Mouse (Mus musculus) embryonic facial prominence, embryonic 13.5 days (tissue): ENCODE measurements around the gene Sh3d19. TPM values are rescaled to one million over a fixed set of nuclear protein-coding genes. Genes with fewer than 3 reads are reported as not detected.
"Not testable (repeated sequence)": the region's sequence is repeated elsewhere in the genome, so short reads cannot be mapped to it uniquely, and the experiment has no call there.

ENCODE experiments used
- ATAC-seq: fragments of 200-750 bp; cut with Nextera tagmentation; 2 replicates; pipeline ENCODE4 v1.8.0; 2017; ENCODE audit warnings: low read depth; ENCODE audit not compliant: insufficient number of reproducible peaks, insufficient read depth, low FRiP score, low TSS enrichment
- H3K27ac ChIP-seq: fragments of 300-500 bp; sonication (generic); 2 replicates; pipeline ENCODE4 v1.5.1; 2015; ENCODE audit warnings: moderate library complexity, mild to moderate bottlenecking, inconsistent platforms
- H3K27me3 ChIP-seq: fragments of 300-500 bp; sonication (generic); 2 replicates; pipeline ENCODE4 v1.6.1; 2015; ENCODE audit warnings: mild to moderate bottlenecking, inconsistent platforms
- H3K36me3 ChIP-seq: fragments of 300-500 bp; sonication (generic); 2 replicates; pipeline ENCODE4 v1.6.1; 2015; ENCODE audit warnings: mild to moderate bottlenecking, inconsistent platforms
- H3K4me1 ChIP-seq: fragments of 300-500 bp; sonication (generic); 2 replicates; pipeline ENCODE4 v1.6.1; 2015; ENCODE audit warnings: inconsistent platforms
- H3K4me2 ChIP-seq: fragments of 300-500 bp; sonication (generic); 2 replicates; pipeline ENCODE4 v1.6.1; 2015; ENCODE audit warnings: moderate library complexity, mild to moderate bottlenecking, inconsistent platforms
- H3K4me3 ChIP-seq: fragments of 300-500 bp; sonication (generic); 2 replicates; pipeline ENCODE4 v1.5.1; 2015; ENCODE audit warnings: mild to moderate bottlenecking, inconsistent platforms
- H3K9ac ChIP-seq: fragments of 300-500 bp; sonication (generic); 2 replicates; pipeline ENCODE4 v1.6.1; 2015; ENCODE audit warnings: mild to moderate bottlenecking, inconsistent platforms
- H3K9me3 ChIP-seq: fragments of 300-500 bp; sonication (generic); 2 replicates; pipeline ENCODE4 v1.6.1; 2016; ENCODE audit warnings: inconsistent platforms
- WGBS: fragments of 180-500 bp; shearing (Covaris S2); methylation state at CpG from one replicate; pipeline ENCODE4 v1.1.7; 2015; ENCODE audit warnings: mixed read lengths; 5-methylcytosine and 5-hydroxymethylcytosine counted together
- polyA plus RNA-seq: library from polyadenylated mRNA; unstranded; fragments of >200 nt; fragmentation: Nextera tagmentation; extraction: Ambion mirVana; gene quantifications from 2 replicates; pipeline ENCODE4 v1.2.1, GENCODE M21; 2015

The Sh3d19 gene
- polyA plus RNA-seq, 1 experiment from 2014 or later, result 26.2 TPM

DNA sequence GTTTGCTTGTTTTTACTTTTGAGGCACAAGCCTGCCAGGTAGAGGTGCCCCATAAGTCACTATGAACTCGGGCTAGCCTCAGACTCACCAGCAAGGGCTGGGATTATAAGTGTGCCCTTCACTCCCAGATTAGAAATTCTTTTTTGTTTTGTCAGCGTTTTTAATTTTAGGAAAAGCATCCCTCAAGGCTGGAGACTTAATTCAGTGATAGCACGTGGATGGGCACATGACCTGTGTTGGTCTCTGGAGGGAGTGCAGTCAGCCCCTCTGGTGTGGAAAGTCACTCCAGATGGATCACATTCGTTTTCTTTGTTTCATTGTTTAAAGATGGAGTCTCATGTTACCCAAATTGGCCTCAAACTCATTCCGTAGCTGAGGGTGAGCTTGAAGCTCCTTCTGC lies 102.0 kb downstream of the Sh3d19 start:
- H3K27ac ChIP-seq, result no peak overlapping the region; the same call in 1 of the 2 replicates
- 48% methylated on average over 5 of the region's 5 CpGs for WGBS
- no peak for ATAC-seq
- no peak overlapping the region for H3K4me2 ChIP-seq
- H3K36me3 ChIP-seq, result no peaks in the 10 kb centered on the region
- no peaks in the 10 kb centered on the region for H3K9me3 ChIP-seq
- H3K4me3 ChIP-seq, result no peak overlapping the region
- peaks cover 24% of the 10 kb centered on the region for H3K4me1 ChIP-seq
- H3K27me3 ChIP-seq, result no peaks in the 10 kb centered on the region
- no peak overlapping the region for H3K9ac ChIP-seq

DNA sequence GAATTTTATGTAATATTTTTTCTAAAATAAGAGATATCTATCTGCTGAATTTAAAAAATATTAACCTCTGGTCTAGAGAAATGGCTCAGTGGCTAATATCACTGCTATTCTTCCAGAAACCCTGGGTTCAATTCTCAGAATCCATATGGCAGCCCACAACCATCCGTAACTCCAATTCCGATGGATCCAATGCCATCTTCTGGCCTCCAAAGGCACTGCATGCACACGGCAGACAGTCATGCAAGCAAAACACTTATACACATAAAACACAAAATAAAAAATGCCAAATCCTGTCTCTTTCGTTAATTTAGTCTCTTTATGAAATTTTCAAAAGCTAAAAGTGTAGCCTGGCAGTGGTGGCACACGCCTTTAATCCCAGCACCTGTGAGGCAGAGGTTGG lies 104.7 kb downstream of the Sh3d19 start:
- 94% methylated on average over 5 of the region's 5 CpGs for WGBS
- peaks cover 15% of the 10 kb centered on the region for H3K4me1 ChIP-seq
- no peak overlapping the region for H3K9ac ChIP-seq
- no peak overlapping the region for H3K27ac ChIP-seq
- no peaks in the 10 kb centered on the region for H3K9me3 ChIP-seq
- no peaks in the 10 kb centered on the region for H3K36me3 ChIP-seq
- H3K27me3 ChIP-seq, result no peaks in the 10 kb centered on the region
- H3K4me3 ChIP-seq, result no peak overlapping the region
- H3K4me2 ChIP-seq, result no peak overlapping the region
- no peak for ATAC-seq

DNA sequence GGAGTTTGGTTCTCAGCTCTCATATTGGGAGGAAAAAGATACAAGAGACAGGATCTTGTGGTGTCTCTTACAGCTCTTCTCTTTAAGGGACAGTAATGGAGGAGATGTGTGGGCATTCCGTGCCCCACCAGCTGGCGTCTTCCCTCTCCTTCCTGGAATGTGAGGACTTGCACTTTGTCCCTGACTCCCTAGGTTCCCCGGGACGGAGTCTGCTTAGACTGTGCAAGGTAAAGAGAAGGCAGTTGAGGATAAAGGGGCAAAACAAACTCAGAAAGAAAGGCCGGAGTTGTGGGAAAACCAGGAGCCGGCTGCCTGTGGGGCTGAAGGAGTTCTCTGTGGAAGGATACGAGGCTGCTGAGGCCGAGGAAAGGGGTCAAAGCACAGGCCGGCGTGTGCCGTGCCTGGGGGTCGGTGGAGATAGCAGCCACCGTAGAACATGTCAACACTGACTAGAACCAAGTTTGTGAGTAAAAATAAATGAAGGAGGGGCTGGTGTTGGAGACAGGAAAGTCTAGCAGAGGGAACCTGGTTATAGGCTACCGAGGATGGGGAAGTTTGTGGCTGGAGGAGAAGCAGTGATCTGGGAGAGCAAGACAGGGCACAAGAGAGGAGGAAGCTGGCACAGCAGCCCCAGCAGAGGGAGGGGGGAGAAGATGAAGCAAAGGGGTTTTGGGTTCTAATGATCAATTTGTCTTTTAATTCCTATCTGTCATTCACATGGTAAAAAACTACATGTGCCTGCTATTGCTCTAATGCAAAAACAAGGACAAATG lies 105.8 kb downstream of the Sh3d19 start:
- Histone ChIP-seq H3K4me1 (peaks cover 7% of the 10 kb centered on the region), H3K9ac (no peak overlapping the region), H3K9me3 (no peaks in the 10 kb centered on the region), H3K27ac (no peak overlapping the region), H3K4me2 (no peak overlapping the region), H3K4me3 (no peak overlapping the region), H3K36me3 (0 out of 2 replicates have a peak, but pooled peaks cover 4% of the 10 kb centered on the region), H3K27me3 (no peaks in the 10 kb centered on the region)
- WGBS, result 80% methylated on average over 14 of the region's 14 CpGs
- no peak for ATAC-seq

DNA sequence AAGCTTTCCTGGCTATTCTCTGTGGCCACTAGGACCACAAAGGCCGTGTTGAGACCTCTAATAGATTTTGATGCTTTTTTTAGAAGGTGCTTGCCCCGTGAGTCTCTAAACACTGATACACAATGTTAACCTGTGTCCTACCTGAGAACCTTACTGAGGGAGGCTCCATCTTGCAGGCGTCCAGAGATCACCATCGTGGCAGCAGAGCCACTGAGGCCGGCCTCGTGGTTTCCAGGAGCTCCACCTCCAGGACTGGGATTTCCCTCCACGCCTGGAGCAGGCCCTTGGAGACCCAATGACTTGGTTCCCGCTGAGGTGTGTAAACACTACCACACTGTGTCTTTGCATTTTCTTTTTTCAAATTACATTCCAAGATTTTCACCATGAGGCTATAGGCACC lies 112.1 kb downstream of the Sh3d19 start:
- no peaks in the 10 kb centered on the region for H3K9me3 ChIP-seq
- WGBS, result 94% methylated on average over 8 of the region's 8 CpGs

DNA sequence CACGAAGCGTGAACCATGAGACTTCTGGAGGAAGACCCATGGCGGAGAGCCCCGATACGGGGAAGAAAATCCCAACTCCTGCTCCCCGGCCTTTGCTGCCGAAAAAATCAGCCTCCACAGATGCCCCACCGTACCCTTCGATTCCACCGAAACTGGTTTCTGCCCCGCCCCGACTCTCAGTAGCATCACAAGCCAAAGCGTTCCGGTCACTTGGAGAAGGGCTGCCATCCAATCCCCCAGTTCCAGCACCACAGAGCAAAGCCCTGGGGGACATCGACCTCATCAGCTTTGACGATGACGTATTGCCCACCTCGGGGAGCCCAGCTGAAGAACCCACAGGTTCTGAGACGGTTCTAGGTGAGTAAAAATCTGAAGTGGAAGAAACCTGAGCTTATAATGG lies 114.1 kb downstream of the Sh3d19 start:
- H3K9me3 ChIP-seq, result no peaks in the 10 kb centered on the region
- H3K4me2 ChIP-seq, result no peak overlapping the region
- H3K27me3 ChIP-seq, result no peaks in the 10 kb centered on the region
- H3K4me1 ChIP-seq, result peaks cover 4% of the 10 kb centered on the region; the same call in 1 of the 2 replicates
- no peak overlapping the region for H3K9ac ChIP-seq
- 91% methylated on average over 19 of the region's 19 CpGs for WGBS
- no peak for ATAC-seq
- no peak overlapping the region for H3K27ac ChIP-seq
- no peak overlapping the region for H3K4me3 ChIP-seq
- H3K36me3 ChIP-seq, result peaks cover 39% of the 10 kb centered on the region

More for the DNA sequence above, 112.1 kb downstream of the Sh3d19 start:
- no peaks in the 10 kb centered on the region for H3K27me3 ChIP-seq
- no peak overlapping the region for H3K4me3 ChIP-seq
- H3K9ac ChIP-seq, result no peak overlapping the region
- H3K4me1 ChIP-seq, result peaks cover 4% of the 10 kb centered on the region; the same call in 1 of the 2 replicates
- ATAC-seq, result no peak
- H3K4me2 ChIP-seq, result no peak overlapping the region
- H3K27ac ChIP-seq, result no peak overlapping the region
- peaks cover 32% of the 10 kb centered on the region for H3K36me3 ChIP-seq

DNA sequence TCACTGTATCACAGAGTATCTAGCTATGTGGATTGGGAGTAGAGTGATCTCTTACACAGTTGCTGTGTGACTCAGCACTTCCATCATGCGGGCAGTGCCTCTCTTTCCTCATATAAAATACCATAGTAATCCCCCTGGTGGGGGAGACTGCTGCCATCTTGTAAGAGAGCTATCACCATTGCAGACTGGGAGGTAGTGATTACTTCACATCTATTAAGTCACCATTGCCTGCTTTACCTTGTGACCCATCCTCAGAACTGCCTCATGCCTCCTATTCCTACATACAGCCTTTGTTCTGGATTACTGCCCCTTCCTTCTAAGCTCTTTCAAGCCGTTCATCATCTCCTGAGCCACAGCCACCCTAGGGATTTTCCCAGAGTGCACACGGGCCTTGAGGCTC lies 117.0 kb downstream of the Sh3d19 start:
- no peak overlapping the region for H3K27ac ChIP-seq
- no peak overlapping the region for H3K4me3 ChIP-seq
- H3K9me3 ChIP-seq, result no peaks in the 10 kb centered on the region
- H3K4me1 ChIP-seq, result peaks cover 20% of the 10 kb centered on the region
- WGBS, result 83% methylated on average over 3 of the region's 3 CpGs
- H3K4me2 ChIP-seq, result no peak overlapping the region
- peaks cover 34% of the 10 kb centered on the region for H3K36me3 ChIP-seq
- no peaks in the 10 kb centered on the region for H3K27me3 ChIP-seq
- no peak for ATAC-seq
- H3K9ac ChIP-seq, result no peak overlapping the region

DNA sequence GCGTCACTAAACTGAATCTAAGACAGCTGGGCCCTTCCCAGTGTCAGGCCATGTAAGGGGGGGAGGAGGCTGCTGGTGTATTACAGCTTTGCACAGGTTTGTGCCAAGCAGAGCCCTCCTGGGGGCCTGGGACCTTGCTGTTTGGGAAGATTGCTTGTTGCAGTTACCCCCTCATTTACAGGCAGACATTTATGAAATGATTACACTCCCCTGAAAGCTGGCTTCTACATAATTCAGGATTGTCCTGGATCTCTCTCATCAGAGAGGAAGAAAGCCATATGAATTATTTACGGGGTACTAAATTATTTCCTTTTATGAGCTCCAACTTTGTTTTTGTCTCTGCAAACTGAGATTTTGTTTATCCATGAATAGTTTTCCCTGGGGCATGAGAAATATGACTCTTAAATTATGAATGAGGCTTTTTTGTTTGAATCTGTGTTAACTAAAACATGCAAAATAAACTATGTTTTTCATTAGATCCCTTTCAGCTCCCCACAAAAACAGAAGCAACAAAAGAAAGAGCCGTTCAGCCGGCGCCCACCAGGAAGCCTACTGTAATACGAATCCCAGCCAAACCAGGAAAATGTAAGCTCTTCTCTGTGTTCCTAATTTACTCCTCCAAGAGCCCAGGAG lies 122.4 kb downstream of the Sh3d19 start:
- Histone ChIP-seq H3K9ac (no peak overlapping the region), H3K4me2 (peak overlapping the region; percentile 18; the same call in 1 of the 2 replicates), H3K27me3 (no peaks in the 10 kb centered on the region), H3K4me1 (peaks cover 29% of the 10 kb centered on the region), H3K27ac (peak overlapping the region; percentile 92), H3K4me3 (no peak overlapping the region), H3K9me3 (no peaks in the 10 kb centered on the region), H3K36me3 (peaks cover 7% of the 10 kb centered on the region)
- no peak for ATAC-seq
- 10% methylated on average over 6 of the region's 6 CpGs for WGBS

DNA sequence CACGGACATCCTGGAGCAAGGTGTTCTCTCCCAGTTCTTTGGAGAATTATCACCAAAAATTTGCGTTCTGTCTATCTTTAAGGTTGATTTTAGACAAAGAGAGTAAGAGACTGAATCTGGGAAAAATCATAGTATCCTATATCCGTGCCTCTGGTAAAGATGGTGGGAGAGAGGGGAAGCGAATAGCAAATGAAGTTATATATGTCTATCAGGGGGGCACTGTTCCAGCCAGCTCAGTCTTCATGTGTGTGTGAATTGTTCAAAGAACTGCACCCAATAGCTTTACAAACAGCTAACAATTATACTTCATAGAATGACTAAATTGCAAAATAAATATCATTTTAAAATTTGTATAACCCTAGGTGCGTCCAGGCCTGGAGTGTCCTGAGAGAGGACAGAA lies 123.0 kb downstream of the Sh3d19 start:
- Histone ChIP-seq H3K4me2 (peak overlapping the region; percentile 18; the same call in 1 of the 2 replicates), H3K27ac (peak overlapping the region; percentile 92), H3K4me1 (peaks cover 29% of the 10 kb centered on the region), H3K36me3 (peaks cover 5% of the 10 kb centered on the region), H3K9ac (no peak overlapping the region), H3K27me3 (no peaks in the 10 kb centered on the region), H3K4me3 (no peak overlapping the region), H3K9me3 (no peaks in the 10 kb centered on the region)
- 41% methylated on average over 5 of the region's 5 CpGs for WGBS
- no peak for ATAC-seq

DNA sequence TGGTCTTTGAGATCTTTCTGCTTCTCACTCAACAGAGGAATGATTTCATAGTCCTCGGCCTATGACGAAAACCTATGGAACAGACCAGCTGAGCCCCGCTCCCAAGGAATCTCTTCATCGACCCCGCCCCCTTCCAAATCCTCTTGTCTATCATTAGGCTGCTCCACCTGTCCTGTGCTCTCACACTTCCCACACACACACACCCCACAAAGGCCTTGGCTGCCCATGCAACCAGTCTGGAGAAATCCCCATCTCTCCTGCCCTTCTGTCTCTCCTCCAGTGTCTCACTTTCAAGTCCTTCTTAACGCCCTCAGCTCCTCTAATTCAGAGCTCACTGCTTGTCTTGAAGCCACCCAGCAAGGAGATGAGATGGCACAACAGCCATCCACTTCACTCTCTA lies 131.0 kb downstream of the Sh3d19 start:
- no peak for ATAC-seq
- H3K4me2 ChIP-seq, result no peak overlapping the region
- no peaks in the 10 kb centered on the region for H3K9me3 ChIP-seq
- H3K4me3 ChIP-seq, result no peak overlapping the region
- H3K27me3 ChIP-seq, result no peaks in the 10 kb centered on the region
- H3K36me3 ChIP-seq, result peaks cover 26% of the 10 kb centered on the region
- no peak overlapping the region for H3K9ac ChIP-seq
- no peaks in the 10 kb centered on the region; the same call in 1 of the 2 replicates for H3K4me1 ChIP-seq
- 80% methylated on average over 6 of the region's 6 CpGs for WGBS
- H3K27ac ChIP-seq, result no peak overlapping the region

DNA sequence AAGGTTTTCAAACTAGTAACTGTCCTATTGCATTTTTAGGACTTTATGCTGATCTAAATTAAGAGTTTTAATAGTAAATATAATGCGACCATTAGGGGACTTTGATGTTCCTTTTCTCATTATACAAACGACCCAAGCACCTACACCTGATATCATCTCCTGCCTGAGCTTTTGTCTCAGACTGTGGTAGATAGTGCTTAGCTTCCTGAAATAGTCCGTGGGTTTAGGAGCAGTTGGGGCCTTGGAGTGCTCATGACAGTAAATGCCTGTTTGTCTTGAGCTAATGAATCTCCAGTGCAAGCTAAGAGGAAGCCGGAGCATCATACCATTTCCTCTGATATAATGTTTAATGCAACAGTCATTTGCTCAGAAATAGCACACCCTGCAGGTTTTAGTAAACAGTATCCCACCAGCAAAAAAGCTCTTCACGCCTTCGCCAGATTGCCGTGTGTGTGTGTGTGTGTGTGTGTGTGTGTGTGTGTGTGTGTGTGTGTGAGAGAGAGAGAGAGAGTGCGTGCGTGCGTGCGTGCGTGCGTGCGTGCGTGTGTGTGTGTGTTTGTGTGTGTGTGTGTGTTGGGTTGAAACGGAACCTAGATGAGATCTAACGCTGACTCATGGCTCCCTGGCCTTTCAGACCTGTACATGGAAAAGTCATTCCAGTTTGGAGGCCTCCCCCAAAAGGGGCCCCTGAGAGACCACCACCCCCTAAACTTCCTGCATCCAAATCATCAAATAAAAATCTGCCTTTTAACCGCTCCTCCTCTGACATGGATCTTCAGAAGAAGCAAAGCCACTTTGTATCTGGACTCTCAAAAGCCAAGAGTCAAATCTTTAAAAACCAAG lies 132.8 kb downstream of the Sh3d19 start:
- 77% methylated on average over 13 of the region's 18 CpGs for WGBS
- no peak overlapping the region for H3K4me3 ChIP-seq
- H3K9ac ChIP-seq, result no peak overlapping the region
- no peaks in the 10 kb centered on the region for H3K4me1 ChIP-seq
- H3K27me3 ChIP-seq, result no peaks in the 10 kb centered on the region
- H3K27ac ChIP-seq, result no peak overlapping the region; the same call in 1 of the 2 replicates
- H3K4me2 ChIP-seq, result no peak overlapping the region
- H3K9me3 ChIP-seq, result no peaks in the 10 kb centered on the region
- H3K36me3 ChIP-seq, result peaks cover 30% of the 10 kb centered on the region
- no peak for ATAC-seq

DNA sequence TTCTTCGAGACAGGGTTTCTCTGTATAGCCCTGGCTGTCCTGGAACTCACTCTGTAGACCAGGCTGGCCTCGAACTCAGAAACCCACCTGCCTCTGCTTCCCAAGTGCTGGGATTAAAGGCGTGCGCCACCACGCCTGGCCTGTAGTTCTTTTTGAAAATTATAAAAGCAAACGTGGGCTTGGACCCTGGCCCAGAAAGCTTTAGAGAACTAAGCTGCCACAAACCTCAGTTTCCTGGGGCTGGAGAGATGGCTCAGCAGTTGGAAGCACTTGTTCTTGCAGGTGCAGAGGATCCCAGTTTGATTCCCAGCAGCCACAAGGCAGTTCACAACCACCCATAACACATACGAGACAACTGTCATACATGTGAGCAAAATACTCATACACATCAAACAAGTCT lies 133.5 kb downstream of the Sh3d19 start:
- H3K27ac ChIP-seq, H3K4me2 ChIP-seq, H3K9me3 ChIP-seq, H3K9ac ChIP-seq, H3K27me3 ChIP-seq, H3K4me3 ChIP-seq, H3K4me1 ChIP-seq, ATAC-seq: not testable (repeated sequence)
- 90% methylated on average over 7 of the region's 7 CpGs for WGBS
- H3K36me3 ChIP-seq, result peaks cover 26% of the 10 kb centered on the region
